Mouse (Mus musculus): ENCODE data around the gene Gm6583.

The Gm6583 gene

GRCm38 (mm10) chr5:112355910-112356309 is at the start of gene Gm6583:
TSS of gene Gm6583 (minus strand) at chr5:112356033.
- no peak for DNase-seq (ENCODE audit: low spot score in 2 of 2)

GRCm38 (mm10) chr5:112402437-112402836 is 46.6 kb upstream of the Gm6583 start:
- no peak for DNase-seq (ENCODE audit: low spot score in 2 of 2)

- no peak for DNase-seq (ENCODE audit: low spot score in 2 of 2)
Observed at GRCm38 (mm10) chr5:112399284-112399683, 43.5 kb upstream of the Gm6583 start.

GRCm38 (mm10) chr5:112396066-112396465 is 40.2 kb upstream of the Gm6583 start:
- no peak for DNase-seq (ENCODE audit: low spot score in 2 of 2)

GRCm38 (mm10) chr5:112394779-112395443 is 39.1 kb upstream of the Gm6583 start, which contains the start of gene Asphd2:
TSS of gene Asphd2 (minus strand) at chr5:112394866.
- peak in 1 of 2 experiments; percentile 52 for DNase-seq (ENCODE audit: low spot score in 2 of 2)

- no peak for DNase-seq (ENCODE audit: low spot score in 2 of 2)
Observed at GRCm38 (mm10) chr5:112394415-112394763, 38.6 kb upstream of the Gm6583 start.

- no peak for DNase-seq (ENCODE audit: low spot score in 2 of 2)
Observed at GRCm38 (mm10) chr5:112393741-112394414, 38.0 kb upstream of the Gm6583 start.

GRCm38 (mm10) chr5:112391676-112392323 is 36.0 kb upstream of the Gm6583 start:
- no peak for DNase-seq (ENCODE audit: low spot score in 2 of 2)

- DNase-seq (ENCODE audit: low spot score in 2 of 2) = no peak
Observed at GRCm38 (mm10) chr5:112391002-112391401, 35.2 kb upstream of the Gm6583 start.

GRCm38 (mm10) chr5:112389352-112389751 is 33.5 kb upstream of the Gm6583 start:
- DNase-seq (ENCODE audit: low spot score in 2 of 2) = no peak

GRCm38 (mm10) chr5:112385973-112386372 is 30.1 kb upstream of the Gm6583 start:
- DNase-seq (ENCODE audit: low spot score in 2 of 2) = no peak

- DNase-seq (ENCODE audit: low spot score in 2 of 2) = no peak
Observed at GRCm38 (mm10) chr5:112384805-112385472, 29.1 kb upstream of the Gm6583 start.

GRCm38 (mm10) chr5:112382641-112383330 is 27.0 kb upstream of the Gm6583 start:
- no peak for DNase-seq (ENCODE audit: low spot score in 2 of 2)

GRCm38 (mm10) chr5:112382042-112382441 is 26.2 kb upstream of the Gm6583 start:
- no peak for DNase-seq (ENCODE audit: low spot score in 2 of 2)

- DNase-seq (ENCODE audit: low spot score in 2 of 2) = no peak
Observed at GRCm38 (mm10) chr5:112381154-112381553, 25.3 kb upstream of the Gm6583 start.

GRCm38 (mm10) chr5:112378716-112379115 is 22.9 kb upstream of the Gm6583 start:
- no peak for DNase-seq (ENCODE audit: low spot score in 2 of 2)

GRCm38 (mm10) chr5:112377380-112377779 is 21.5 kb upstream of the Gm6583 start:
- no peak for DNase-seq (ENCODE audit: low spot score in 2 of 2)

- no peak for DNase-seq (ENCODE audit: low spot score in 2 of 2)
Observed at GRCm38 (mm10) chr5:112376111-112376510, 20.3 kb upstream of the Gm6583 start.

GRCm38 (mm10) chr5:112371933-112372332 is 16.1 kb upstream of the Gm6583 start:
- DNase-seq (ENCODE audit: low spot score in 2 of 2) = no peak

GRCm38 (mm10) chr5:112370236-112370813 is 14.5 kb upstream of the Gm6583 start:
- no peak for DNase-seq (ENCODE audit: low spot score in 2 of 2)

- no peak for DNase-seq (ENCODE audit: low spot score in 2 of 2)
Observed at GRCm38 (mm10) chr5:112369326-112369725, 13.5 kb upstream of the Gm6583 start.
